Comparison of ENCODE assay signal across 11 mouse cellular contexts in the genomic region with DNA sequence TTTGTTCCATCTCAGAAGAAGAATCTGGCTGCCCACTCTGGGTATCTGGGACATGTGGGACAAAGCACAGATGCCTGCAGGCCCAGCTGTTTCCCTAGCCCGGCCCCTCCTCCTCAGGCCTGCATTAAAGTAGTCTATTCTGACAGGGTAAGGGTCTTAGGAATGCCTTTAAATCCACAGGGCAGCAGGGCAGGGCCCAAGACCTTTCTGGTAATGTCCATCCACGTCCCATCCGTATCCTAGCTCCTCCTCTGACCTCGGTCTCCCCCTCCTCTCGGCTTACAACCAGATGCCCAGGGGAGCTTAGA. TPM values are rescaled to one million over a fixed set of nuclear protein-coding genes. Genes with fewer than 3 reads are reported as not detected.
A peak's percentile ranks its signal among the peaks of the same experiment; 100 is the strongest.
DNase-seq lines count a peak whose midpoint lies in the region; ATAC-seq and TF ChIP-seq lines count a peak whose summit lies in the region.
"Had no signal": no experiment of that assay in that cellular context is flagged by ENCODE, and none has a peak within 500 bp of the region (broad histone marks: within the 10 kb centered on the region; RNA-seq: fewer than 3 reads in every experiment).

No protein-coding gene starts in this region.

- peak; percentile 2; the same call in 1 of the 2 replicates for ATAC-seq in heart, embryonic 15.5 days (replicated peaks; ENCODE audit: insufficient number of reproducible peaks, insufficient read depth, low FRiP score, low read depth)
- ATAC-seq in limb, embryonic 14.5 days (ENCODE audit: low FRiP score, low read depth): 0 out of 2 replicates have a peak, but pooled peaks have one; percentile 31

- H3K36me3 ChIP-seq in heart, embryonic 15.5 days: no peaks in the 10 kb centered on the region
- H3K36me3 ChIP-seq in limb, embryonic 14.5 days (ENCODE audit: control insufficient read depth, insufficient read depth, low read length): no peaks in the 10 kb centered on the region

- H3K9ac ChIP-seq in heart, embryonic 15.5 days: 0 out of 2 replicates have a peak overlapping the region, but pooled peaks have one; percentile 22
- H3K9ac ChIP-seq in limb, embryonic 14.5 days (ENCODE audit: low read depth, low read length, severe bottlenecking): 0 out of 2 replicates have a peak overlapping the region, but pooled peaks have one; percentile 7

- no peak overlapping the region for H3K4me3 ChIP-seq in heart, embryonic 15.5 days
- no peak overlapping the region for H3K4me3 ChIP-seq in limb, embryonic 14.5 days (replicated peaks; ENCODE audit: low read length)
- H3K4me3 ChIP-seq: megakaryocyte, embryonic 14.5 days had no signal

- no peak for TF ChIP-seq POLR2A in limb, embryonic 14.5 days (IDR thresholded peaks at IDR 0.05; ENCODE audit: borderline replicate concordance, extremely low read depth, insufficient read depth, insufficient read length)

- H3K9me3 ChIP-seq in heart, embryonic 15.5 days (replicated peaks): no peaks in the 10 kb centered on the region
- no peaks in the 10 kb centered on the region for H3K9me3 ChIP-seq in limb, embryonic 14.5 days (ENCODE audit: control insufficient read depth, low read length)
- H3K9me3 ChIP-seq: megakaryocyte, embryonic 14.5 days had no signal

- peaks cover 42% of the 10 kb centered on the region for H3K4me1 ChIP-seq in heart, embryonic 15.5 days (replicated peaks)
- H3K4me1 ChIP-seq in limb, embryonic 14.5 days (ENCODE audit: control insufficient read depth, insufficient read depth, low read length): peaks cover 18% of the 10 kb centered on the region
- H3K4me1 ChIP-seq: megakaryocyte, embryonic 14.5 days had no signal

- H3K27me3 ChIP-seq in heart, embryonic 15.5 days: no peaks in the 10 kb centered on the region
- H3K27me3 ChIP-seq in limb, embryonic 14.5 days (ENCODE audit: control insufficient read depth, insufficient read depth, low read length): no peaks in the 10 kb centered on the region

- WGBS in heart, embryonic 15.5 days: 32% methylated on average over 5 of the region's 5 CpGs
- 31% methylated on average over 5 of the region's 5 CpGs for WGBS in limb, embryonic 14.5 days

- no peak for DNase-seq in heart, postnatal 4 days
- DNase-seq in right cerebral cortex, adult 18-20 months: peak; percentile 24
- no peak for DNase-seq in right cerebral cortex, postnatal 4 days
- no peak for DNase-seq in limb, embryonic 14.5 days (ENCODE audit: low spot score)
- DNase-seq in thymus, adult 18-20 months: no peak
- DNase-seq in urinary bladder, postnatal 25 days (ENCODE audit: low spot score): no peak
- no peak for DNase-seq in adrenal gland, postnatal 14 days

- no peak overlapping the region for H3K4me2 ChIP-seq in heart, embryonic 15.5 days
- no peak overlapping the region for H3K4me2 ChIP-seq in limb, embryonic 14.5 days (replicated peaks; ENCODE audit: low read depth, low read length, severe bottlenecking)

- H3K27ac ChIP-seq in heart, embryonic 15.5 days: peak overlapping the region; percentile 61
- H3K27ac ChIP-seq in limb, embryonic 14.5 days (replicated peaks; ENCODE audit: low read depth, low read length): peak overlapping the region; percentile 63

RNA-seq across cellular contexts. Expression of gene Olfr412, which starts 47.5 kb away (rescaled TPM):
- not detected in 2 replicates for polyA plus RNA-seq in heart, embryonic 15.5 days (2015; fragmentation: Nextera tagmentation; extraction: Ambion mirVana)
- total RNA-seq in heart, postnatal 4 days (2021): not detected
- not detected in 2 replicates for polyA plus RNA-seq in limb, embryonic 14.5 days (2012; rRNA removed)
- not detected in 2 replicates for polyA plus RNA-seq in limb, embryonic 14.5 days (2014; fragmentation: Nextera tagmentation; extraction: Ambion mirVana)
- not detected in 2 replicates for total RNA-seq in adrenal gland, postnatal 14 days (2021)
- total RNA-seq: granulocyte monocyte progenitor cell, adult 5-6 weeks; left cerebral cortex, adult 18-20 months had no signal

RNA-seq across cellular contexts. Expression of gene Olfr411, which starts 57.0 kb away (rescaled TPM):
- not detected in 2 replicates for polyA plus RNA-seq in heart, embryonic 15.5 days (2015; fragmentation: Nextera tagmentation; extraction: Ambion mirVana)
- total RNA-seq in heart, postnatal 4 days (2021): not detected
- polyA plus RNA-seq in limb, embryonic 14.5 days (2012; rRNA removed): not detected in 2 replicates
- polyA plus RNA-seq in limb, embryonic 14.5 days (2014; fragmentation: Nextera tagmentation; extraction: Ambion mirVana): not detected in 2 replicates
- total RNA-seq in adrenal gland, postnatal 14 days (2021): not detected in 2 replicates
- total RNA-seq: granulocyte monocyte progenitor cell, adult 5-6 weeks; left cerebral cortex, adult 18-20 months had no signal
